In genomic region chr19:5448354-5449150, GRCm38 (mm10) we compare ENCODE assay signal across 1 mouse cellular context.
TF ChIP-seq lines count a peak whose summit lies in the region.

No protein-coding gene starts in this region.

TF ChIP-seq in CH12.LX, 34 proteins besides CTCF, POLR2A, EP300 and RAD21 (continued from another document):
- TF ChIP-seq MEF2A (IDR thresholded peaks at IDR 0.05; ENCODE audit: borderline replicate concordance, low read depth, low read length) (no peak), ZKSCAN1 (IDR thresholded peaks at IDR 0.05; ENCODE audit: borderline replicate concordance, low read depth, low read length) (no peak), ELF1 (IDR thresholded peaks at IDR 0.05; ENCODE audit: low read depth, low read length) (no peak), UBTF (IDR thresholded peaks at IDR 0.05; ENCODE audit: low read depth, low read length) (no peak)
TF ChIP-seq in CH12.LX: peak in this region for 3.
